Mouse (Mus musculus): ENCODE data around the gene Dek. TPM values are rescaled to one million over a fixed set of nuclear protein-coding genes. Genes with fewer than 3 reads are reported as not detected.
A peak's percentile ranks its signal among the peaks of the same experiment; 100 is the strongest.

Gene Dek
- total and polyA plus RNA-seq, 2 experiments from 2014 or later = 70.0 to 118 TPM

GRCm38 (mm10) chr13:47062756-47063155 lies 43.2 kb downstream of the Dek start:
- H3K36me3 ChIP-seq (ENCODE audit: insufficient read depth) = peaks cover 65% of the 10 kb centered on the region
- DNase-seq = no peak
- no peak for TF ChIP-seq CTCF (IDR thresholded peaks at IDR 0.05; ENCODE audit: low read depth)
- H3K27ac ChIP-seq (ENCODE audit: low read depth, low read length) = no peak overlapping the region
- no peaks in the 10 kb centered on the region for H3K27me3 ChIP-seq (ENCODE audit: insufficient read depth, low read length)
- H3K4me1 ChIP-seq (ENCODE audit: insufficient read depth) = no peaks in the 10 kb centered on the region
- H3K4me2 ChIP-seq (ENCODE audit: low read depth) = no peak overlapping the region
- ATAC-seq = no peak
- H3K9ac ChIP-seq = no peak overlapping the region
- WGBS = 93% methylated on average over 17 of the region's 17 CpGs
- H3K9me3 ChIP-seq (ENCODE audit: low read length) = no peaks in the 10 kb centered on the region
- H3K4me3 ChIP-seq (ENCODE audit: low read depth, low read length) = no peak overlapping the region

DNA sequence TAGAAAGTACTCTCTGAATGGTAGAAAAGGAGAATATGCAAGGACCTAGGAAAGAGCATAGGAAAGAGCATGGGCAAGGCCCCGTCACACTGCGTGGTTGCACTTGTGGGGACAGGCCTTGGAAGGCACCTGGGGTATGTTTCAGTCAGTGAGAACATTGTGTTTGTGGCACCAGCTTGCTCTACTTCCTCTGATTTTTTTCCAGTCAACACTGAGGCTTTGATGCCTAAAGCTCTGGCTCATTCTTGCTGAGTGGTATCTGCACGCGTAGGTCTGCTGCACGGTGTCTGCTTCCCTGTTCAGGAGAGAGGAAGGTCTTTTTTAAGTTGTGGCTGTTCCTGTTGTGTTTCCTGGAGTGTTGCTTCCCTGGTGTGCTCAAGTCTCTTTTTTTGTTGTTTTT lies 49.2 kb downstream of the Dek start:
- no peak for TF ChIP-seq CTCF (IDR thresholded peaks at IDR 0.05; ENCODE audit: low read depth)
- H3K27ac ChIP-seq (ENCODE audit: low read depth, low read length) = no peak overlapping the region
- no peaks in the 10 kb centered on the region for H3K4me1 ChIP-seq (ENCODE audit: insufficient read depth)
- no peaks in the 10 kb centered on the region for H3K9me3 ChIP-seq (ENCODE audit: low read length)
- 93% methylated on average over 5 of the region's 5 CpGs for WGBS
- H3K4me2 ChIP-seq (ENCODE audit: low read depth) = no peak overlapping the region
- H3K4me3 ChIP-seq (ENCODE audit: low read depth, low read length) = no peak overlapping the region
- peaks cover 51% of the 10 kb centered on the region for H3K36me3 ChIP-seq (ENCODE audit: insufficient read depth)
- DNase-seq = no peak
- no peak for ATAC-seq
- H3K27me3 ChIP-seq (ENCODE audit: insufficient read depth, low read length) = no peaks in the 10 kb centered on the region
- H3K9ac ChIP-seq = no peak overlapping the region

DNA sequence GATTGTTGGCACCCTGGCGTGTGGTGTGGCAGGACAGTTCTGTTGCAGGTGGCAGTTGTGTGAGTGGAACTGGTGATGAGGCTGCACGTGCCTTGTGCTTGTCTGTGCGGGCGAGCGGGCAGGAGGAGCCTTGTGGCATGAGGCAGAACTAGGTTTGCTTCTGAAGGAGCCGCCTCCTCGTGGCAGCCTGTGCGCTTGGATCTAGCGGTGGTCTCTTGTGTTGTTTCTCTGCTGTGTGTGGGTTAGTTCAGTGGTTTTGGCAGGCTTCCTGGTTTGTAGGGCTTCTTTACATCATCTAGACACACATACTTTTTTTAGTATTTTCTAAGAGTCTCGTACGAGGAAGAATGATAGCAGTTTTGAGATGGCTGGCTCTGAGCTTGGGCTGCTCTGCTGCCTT lies 49.9 kb downstream of the Dek start:
- ATAC-seq (peak; percentile 43), DNase-seq (peak; percentile 34)
- no peak overlapping the region for H3K9ac ChIP-seq
- H3K36me3 ChIP-seq (ENCODE audit: insufficient read depth) = peaks cover 54% of the 10 kb centered on the region
- no peak overlapping the region for H3K27ac ChIP-seq (ENCODE audit: low read depth, low read length)
- no peaks in the 10 kb centered on the region for H3K9me3 ChIP-seq (ENCODE audit: low read length)
- WGBS = 80% methylated on average over 11 of the region's 11 CpGs
- H3K27me3 ChIP-seq (ENCODE audit: insufficient read depth, low read length) = no peaks in the 10 kb centered on the region
- no peaks in the 10 kb centered on the region for H3K4me1 ChIP-seq (ENCODE audit: insufficient read depth)
- H3K4me3 ChIP-seq (ENCODE audit: low read depth, low read length) = no peak overlapping the region
- no peak overlapping the region for H3K4me2 ChIP-seq (ENCODE audit: low read depth)
- TF ChIP-seq CTCF (IDR thresholded peaks at IDR 0.05; ENCODE audit: low read depth) = 0 out of 2 replicates have a peak, but pooled peaks have one; percentile 9

GRCm38 (mm10) chr13:47053971-47054370 lies 52.0 kb downstream of the Dek start:
- WGBS = 19% methylated on average over 10 of the region's 10 CpGs
- peak; percentile 62 for ATAC-seq
- no peak overlapping the region for H3K4me3 ChIP-seq (ENCODE audit: low read depth, low read length)
- H3K4me2 ChIP-seq (ENCODE audit: low read depth) = no peak overlapping the region
- no peak overlapping the region for H3K27ac ChIP-seq (ENCODE audit: low read depth, low read length)
- H3K27me3 ChIP-seq (ENCODE audit: insufficient read depth, low read length) = no peaks in the 10 kb centered on the region
- H3K36me3 ChIP-seq (ENCODE audit: insufficient read depth) = peaks cover 54% of the 10 kb centered on the region
- H3K9me3 ChIP-seq (ENCODE audit: low read length) = no peaks in the 10 kb centered on the region
- DNase-seq = peak; percentile 27
- TF ChIP-seq CTCF (IDR thresholded peaks at IDR 0.05; ENCODE audit: low read depth) = no peak
- H3K4me1 ChIP-seq (ENCODE audit: insufficient read depth) = no peaks in the 10 kb centered on the region
- no peak overlapping the region for H3K9ac ChIP-seq

DNA sequence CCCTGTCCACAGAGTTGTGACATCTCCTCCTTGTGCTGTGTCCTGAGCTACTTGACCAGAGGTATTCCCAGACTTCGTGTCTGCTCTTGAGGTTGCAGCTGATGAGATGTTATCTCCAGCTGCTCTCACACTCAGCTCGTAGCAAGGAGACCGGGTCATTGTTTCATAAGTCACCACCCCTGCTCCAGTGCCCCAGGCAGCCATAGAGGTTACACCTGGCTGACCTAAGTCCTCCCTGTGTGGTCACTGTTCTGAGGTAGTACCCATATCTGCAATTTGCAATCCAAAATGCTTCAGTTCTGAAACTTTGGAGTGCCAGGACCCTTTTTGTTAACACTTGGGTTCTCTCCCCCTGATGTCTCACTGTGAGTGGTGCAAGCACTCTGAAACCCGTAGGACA lies 56.0 kb downstream of the Dek start:
- Histone ChIP-seq H3K27ac (ENCODE audit: low read depth, low read length) (no peak overlapping the region), H3K4me1 (ENCODE audit: insufficient read depth) (0 out of 2 replicates have a peak, but pooled peaks cover under 1% of the 10 kb centered on the region), H3K36me3 (ENCODE audit: insufficient read depth) (peaks cover 40% of the 10 kb centered on the region), H3K4me3 (ENCODE audit: low read depth, low read length) (no peak overlapping the region), H3K9ac (no peak overlapping the region), H3K4me2 (ENCODE audit: low read depth) (no peak overlapping the region), H3K27me3 (ENCODE audit: insufficient read depth, low read length) (no peaks in the 10 kb centered on the region), H3K9me3 (ENCODE audit: low read length) (no peaks in the 10 kb centered on the region)
- WGBS = 92% methylated on average over 4 of the region's 4 CpGs
- ATAC-seq (no peak), DNase-seq (no peak)
- TF ChIP-seq CTCF (IDR thresholded peaks at IDR 0.05; ENCODE audit: low read depth) = no peak

- 90% methylated on average over 4 of the region's 4 CpGs for WGBS
- TF ChIP-seq CTCF (IDR thresholded peaks at IDR 0.05; ENCODE audit: low read depth) = no peak
- H3K27ac ChIP-seq (ENCODE audit: low read depth, low read length) = no peak overlapping the region
- H3K36me3 ChIP-seq (ENCODE audit: insufficient read depth) = peaks cover 31% of the 10 kb centered on the region
- ATAC-seq (no peak), DNase-seq (no peak)
- H3K9me3 ChIP-seq (ENCODE audit: low read length) = no peaks in the 10 kb centered on the region
- H3K27me3 ChIP-seq (ENCODE audit: insufficient read depth, low read length) = no peaks in the 10 kb centered on the region
- no peak overlapping the region for H3K4me2 ChIP-seq (ENCODE audit: low read depth)
- peaks cover 10% of the 10 kb centered on the region; the same call in 1 of the 2 replicates for H3K4me1 ChIP-seq (ENCODE audit: insufficient read depth)
- H3K4me3 ChIP-seq (ENCODE audit: low read depth, low read length) = no peak overlapping the region
- H3K9ac ChIP-seq = no peak overlapping the region
Measured at GRCm38 (mm10) chr13:47047996-47048395, 58.0 kb downstream of the Dek start.

DNA sequence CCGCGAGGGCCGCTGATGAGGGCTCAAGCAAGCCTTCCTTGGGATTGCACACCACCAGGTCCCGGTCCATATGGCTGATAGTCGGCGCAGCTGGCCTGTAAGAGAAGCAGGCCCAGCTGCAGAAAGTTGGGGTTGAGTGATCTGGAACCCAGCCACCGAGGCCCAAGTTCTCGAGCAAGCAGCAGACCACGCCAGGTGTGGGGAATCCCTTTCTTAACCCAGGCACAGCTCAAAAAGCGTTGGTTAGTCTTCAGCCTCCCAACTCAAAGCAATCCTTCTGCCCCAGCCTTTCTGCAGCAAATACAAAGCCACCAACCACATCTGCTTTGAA lies 61.4 kb downstream of the Dek start, which contains the start of gene Tpmt:
TSS of gene Tpmt (minus strand) at position 121 of the 331 bp plus-strand sequence.
- DNase-seq (peak; percentile 18), ATAC-seq (no peak)
- Histone ChIP-seq H3K9me3 (ENCODE audit: low read length) (no peaks in the 10 kb centered on the region), H3K27me3 (ENCODE audit: insufficient read depth, low read length) (no peaks in the 10 kb centered on the region), H3K4me1 (ENCODE audit: insufficient read depth) (peaks cover 10% of the 10 kb centered on the region; the same call in 1 of the 2 replicates), H3K27ac (ENCODE audit: low read depth, low read length) (peak within 1 kb of the TSS; percentile 70), H3K9ac (peak within 1 kb of the TSS; percentile 72), H3K36me3 (ENCODE audit: insufficient read depth) (peaks cover 4% of the 10 kb centered on the region; the same call in 1 of the 2 replicates), H3K4me3 (ENCODE audit: low read depth, low read length) (peak within 1 kb of the TSS; percentile 89), H3K4me2 (ENCODE audit: low read depth) (peak within 1 kb of the TSS; percentile 96)
- TF ChIP-seq CTCF (IDR thresholded peaks at IDR 0.05; ENCODE audit: low read depth) = no peak
- WGBS = 13% methylated on average over 10 of the region's 10 CpGs
